Mouse (Mus musculus): Measurements from ENCODE around the gene Klhl29.

Klhl29 gene

GRCm38 (mm10) chr12:5038008-5038407, 337.5 kb downstream of the Klhl29 start:
- DNase-seq (ENCODE audit: low spot score in 2 of 2): no peak

GRCm38 (mm10) chr12:5029035-5029434, 346.4 kb downstream of the Klhl29 start:
- no peak for DNase-seq (ENCODE audit: low spot score in 2 of 2)
